Mouse (Mus musculus) MEL (cell line): ENCODE measurements around the gene Ube2o. TPM values are rescaled to one million over a fixed set of nuclear protein-coding genes. Genes with fewer than 3 reads are reported as not detected.

Source experiments
- DNase-seq: peaks from one replicate; pipeline ENCODE4 v3.0.0; 2011; ENCODE audit warnings: low read depth, low spot score
- H3K27ac ChIP-seq: 2 replicates; pipeline ENCODE4 v1.5.1; 2012; ENCODE audit warnings: low read depth, mild to moderate bottlenecking, control low read depth, low read length, moderate library complexity; ENCODE audit not compliant: control insufficient read depth
- H3K27me3 ChIP-seq, 2 experiments: fragments of 150-350 bp in 1 of 2; sonication (generic) in 1 of 2; 2 replicates each; pipeline ENCODE4 v1.6.1; 2012; ENCODE audit warnings: low read length in 2 of 2, mild to moderate bottlenecking in 2 of 2, improper control_type of control experiment in 1 of 2, moderate library complexity in 1 of 2; ENCODE audit not compliant: insufficient read depth in 2 of 2, control insufficient read depth in 1 of 2
- H3K36me3 ChIP-seq, 2 experiments: 2 replicates each; pipeline ENCODE4 v1.6.1; 2012 to 2014; ENCODE audit warnings: low read length in 2 of 2, improper control_type of control experiment in 1 of 2, inconsistent platforms in 1 of 2, mild to moderate bottlenecking in 1 of 2; ENCODE audit not compliant: insufficient read depth in 2 of 2, control insufficient read depth in 1 of 2
- H3K4me1 ChIP-seq, 2 experiments: fragments of 150-350 bp in 1 of 2; sonication (generic) in 1 of 2; 2 replicates each; pipeline ENCODE4 v1.6.1; 2012; ENCODE audit warnings: low read length in 2 of 2, improper control_type of control experiment in 1 of 2, mild to moderate bottlenecking in 1 of 2; ENCODE audit not compliant: insufficient read depth in 2 of 2, control insufficient read depth in 1 of 2
- H3K4me3 ChIP-seq, 2 experiments: fragments of 150-350 bp in 1 of 2; sonication (generic) in 1 of 2; 2 replicates each; pipeline ENCODE4 v1.5.1; 2012; ENCODE audit warnings: low read depth in 2 of 2, low read length in 2 of 2, mild to moderate bottlenecking in 2 of 2, moderate library complexity in 2 of 2, control low read depth in 1 of 2, improper control_type of control experiment in 1 of 2; ENCODE audit not compliant: control insufficient read depth in 1 of 2, insufficient read depth in 1 of 2
- H3K79me2 ChIP-seq: 2 replicates; pipeline ENCODE4 v1.6.1; 2012; ENCODE audit warnings: mild to moderate bottlenecking, low read length, moderate library complexity; ENCODE audit not compliant: control insufficient read depth, poor library complexity, insufficient read depth
- H3K9ac ChIP-seq: 2 replicates; pipeline ENCODE4 v1.6.1; 2012; ENCODE audit warnings: low read depth, mild to moderate bottlenecking, control low read depth, low read length, moderate library complexity; ENCODE audit not compliant: control insufficient read depth, poor library complexity, severe bottlenecking
- H3K9me3 ChIP-seq: fragments of 150-350 bp; sonication (generic); replicated peaks from 2 replicates; pipeline ENCODE4 v1.6.1; 2012; ENCODE audit warnings: mild to moderate bottlenecking, low read length, improper control_type of control experiment, moderate library complexity; ENCODE audit not compliant: insufficient read depth
- CHD2 ChIP-seq: IDR thresholded peaks from 2 replicates; pipeline ENCODE4 v1.6.1; 2011; ENCODE audit warnings: low read length, improper control_type of control experiment
- E2F4 ChIP-seq: IDR thresholded peaks from 2 replicates; pipeline ENCODE4 v1.6.1; 2011; ENCODE audit warnings: low read depth, low read length, improper control_type of control experiment, borderline replicate concordance
- ELF1 ChIP-seq: IDR thresholded peaks from 2 replicates; pipeline ENCODE4 v1.6.1; 2014; ENCODE audit warnings: low read depth, mild to moderate bottlenecking, inconsistent platforms, low read length, improper control_type of control experiment, moderate library complexity
- ETS1 ChIP-seq: IDR thresholded peaks from 2 replicates; pipeline ENCODE4 v1.6.1; 2012; ENCODE audit warnings: low read depth, mild to moderate bottlenecking, inconsistent platforms, low read length, improper control_type of control experiment, moderate library complexity
- HCFC1 ChIP-seq: IDR thresholded peaks from 2 replicates; pipeline ENCODE4 v1.6.1; 2012; ENCODE audit warnings: low read depth, mild to moderate bottlenecking, inconsistent platforms, low read length, improper control_type of control experiment, moderate library complexity
- JUND ChIP-seq: IDR thresholded peaks from 2 replicates; pipeline ENCODE4 v1.6.1; 2011; ENCODE audit warnings: low read depth, mild to moderate bottlenecking, improper control_type of control experiment, low read length
- KAT2A ChIP-seq: conservative IDR thresholded peaks from 2 replicates; pipeline ENCODE4 v1.6.1; 2012; ENCODE audit warnings: low read depth, low read length, improper control_type of control experiment, inconsistent platforms
- MAFK ChIP-seq: IDR thresholded peaks from 2 replicates; pipeline ENCODE4 v1.6.1; 2011; ENCODE audit warnings: low read depth, mild to moderate bottlenecking, low read length, improper control_type of control experiment, borderline replicate concordance
- MAZ ChIP-seq: IDR thresholded peaks from 2 replicates; pipeline ENCODE4 v1.6.1; 2012; ENCODE audit warnings: low read depth, mild to moderate bottlenecking, inconsistent platforms, low read length, improper control_type of control experiment
- MEF2A ChIP-seq: IDR thresholded peaks from 2 replicates; pipeline ENCODE4 v1.6.1; 2014; ENCODE audit warnings: low read depth, mild to moderate bottlenecking, inconsistent platforms, low read length, improper control_type of control experiment; ENCODE audit not compliant: poor library complexity, insufficient replicate concordance, severe bottlenecking; ENCODE audit errors: extremely low read depth
- MYB ChIP-seq: IDR thresholded peaks from 2 replicates; pipeline ENCODE4 v1.6.1; 2011; ENCODE audit warnings: mild to moderate bottlenecking, low read depth, low read length, improper control_type of control experiment
- NELFE ChIP-seq: IDR thresholded peaks from 2 replicates; pipeline ENCODE4 v1.6.1; 2011; ENCODE audit warnings: low read depth, low read length, improper control_type of control experiment
- NRF1 ChIP-seq: IDR thresholded peaks from 2 replicates; pipeline ENCODE4 v1.6.1; 2014; ENCODE audit warnings: low read depth, mild to moderate bottlenecking, inconsistent platforms, low read length, improper control_type of control experiment, moderate library complexity; ENCODE audit not compliant: poor library complexity, insufficient read depth, severe bottlenecking
- POLR2AphosphoS5 ChIP-seq: IDR thresholded peaks from 2 replicates; pipeline ENCODE4 v1.6.1; 2012; ENCODE audit warnings: low read depth, borderline replicate concordance, mild to moderate bottlenecking, inconsistent platforms, low read length, moderate library complexity, mixed read lengths
- TBP ChIP-seq: IDR thresholded peaks from 2 replicates; pipeline ENCODE4 v1.8.0; 2011; ENCODE audit warnings: low read depth, low read length, improper control_type of control experiment
- UBTF ChIP-seq: IDR thresholded peaks from 2 replicates; pipeline ENCODE4 v1.6.1; 2012; ENCODE audit warnings: low read depth, mild to moderate bottlenecking, inconsistent platforms, low read length, improper control_type of control experiment, moderate library complexity, borderline replicate concordance; ENCODE audit not compliant: insufficient read depth
- USF1 ChIP-seq: IDR thresholded peaks from 2 replicates; pipeline ENCODE4 v1.6.1; 2014; ENCODE audit warnings: low read depth, mild to moderate bottlenecking, inconsistent platforms, low read length, improper control_type of control experiment, moderate library complexity
- ZC3H11A ChIP-seq: IDR thresholded peaks from 2 replicates; pipeline ENCODE4 v1.6.1; 2012; ENCODE audit warnings: low read depth, mild to moderate bottlenecking, inconsistent platforms, low read length, improper control_type of control experiment
- polyA plus RNA-seq, 2 experiments: library from polyadenylated mRNA; stranded (reverse) in 1 of 2; unstranded in 1 of 2; fragments of >175 nt in 1 of 2; fragments of >200 nt in 1 of 2; gene quantifications; 2 replicates each; pipeline versions ENCODE4 v1.2.1 to v1.2.4; 2012; ENCODE audit warnings: low replicate concordance in 2 of 2, low read depth in 1 of 2; ENCODE audit not compliant: insufficient read length in 2 of 2, insufficient read depth in 1 of 2, missing spikeins in 1 of 2
- total RNA-seq: library from RNA; depleted of rRNA; stranded (reverse); fragments of 300-350 nt; gene quantifications from 2 replicates; pipeline ENCODE4 v1.2.3, GENCODE M21; 2012

Gene Ube2o
- total and polyA plus RNA-seq, 3 experiments, result 22.9 to 42.8 TPM; not detected in 1

DNA sequence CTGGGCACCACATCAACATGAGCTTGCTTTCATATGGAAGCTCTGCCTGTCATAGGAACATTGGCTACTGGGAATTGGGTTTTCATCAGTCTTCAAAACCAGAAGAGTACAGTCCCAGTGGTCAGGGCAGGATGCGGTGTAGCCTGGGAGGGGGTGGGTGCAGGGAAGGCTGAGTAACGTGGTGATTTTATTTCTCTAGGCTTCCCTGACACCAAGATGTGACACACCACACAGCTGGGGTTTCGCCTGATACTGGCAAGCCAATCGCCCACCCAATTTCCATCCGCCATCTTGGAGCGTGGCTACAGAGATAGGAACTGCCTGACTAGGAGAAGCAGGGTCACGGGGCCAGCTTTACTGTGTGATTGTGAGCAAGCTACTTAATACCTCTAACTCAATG lies 37.4 kb upstream of the Ube2o start:
- TF ChIP-seq TBP, result no peak
- TF ChIP-seq ELF1, result no peak
- TF ChIP-seq MAFK, result no peak
- TF ChIP-seq NRF1, result no peak
- no peak for TF ChIP-seq POLR2AphosphoS5
- no peak for TF ChIP-seq ZC3H11A
- no peak for TF ChIP-seq USF1
- no peak for TF ChIP-seq KAT2A
- TF ChIP-seq UBTF, result no peak
- TF ChIP-seq MAZ, result no peak
- no peak for TF ChIP-seq MEF2A
- TF ChIP-seq ETS1, result no peak
- no peak for TF ChIP-seq HCFC1
- TF ChIP-seq, all 39 proteins: peak for 0
- peaks cover 3% of the 10 kb centered on the region for H3K79me2 ChIP-seq
- DNase-seq, result no peak
- H3K27ac ChIP-seq, result no peak overlapping the region
- H3K4me3 ChIP-seq, result no peak overlapping the region
- peaks cover 22 to 69% of the 10 kb centered on the region in 2 experiments for H3K4me1 ChIP-seq
- no peak overlapping the region for H3K9ac ChIP-seq
- peaks cover 0 to 36% of the 10 kb centered on the region in 2 experiments; a peak in 2 of 4 replicates for H3K36me3 ChIP-seq
- H3K9me3 ChIP-seq, result no peaks in the 10 kb centered on the region
- no peaks in the 10 kb centered on the region for H3K27me3 ChIP-seq

DNA sequence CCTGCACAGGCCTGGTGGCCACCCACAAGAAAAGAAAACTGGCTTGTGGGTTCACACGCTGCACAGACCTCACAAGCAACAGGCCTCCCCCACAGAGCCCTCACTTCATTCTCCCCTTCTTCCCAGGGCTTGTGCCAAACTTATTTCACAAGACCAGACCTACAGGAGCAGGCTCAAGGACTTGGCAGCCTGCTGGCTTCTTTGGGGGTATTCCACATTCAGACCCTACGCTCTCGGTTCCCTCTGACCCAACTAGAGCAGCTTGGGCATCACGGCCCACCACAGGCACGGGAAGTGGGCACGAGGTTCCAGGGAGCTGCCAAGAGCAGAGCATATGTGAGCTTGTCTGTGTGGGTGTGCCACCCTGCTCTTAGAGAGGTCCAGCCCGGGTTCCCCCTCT lies 36.4 kb upstream of the Ube2o start:
- H3K4me1 ChIP-seq, result peaks cover 21 to 60% of the 10 kb centered on the region in 2 experiments
- H3K9me3 ChIP-seq, result no peaks in the 10 kb centered on the region
- H3K27ac ChIP-seq, result no peak overlapping the region
- peaks cover 0 to 36% of the 10 kb centered on the region in 2 experiments; a peak in 2 of 4 replicates for H3K36me3 ChIP-seq
- H3K4me3 ChIP-seq, result no peak overlapping the region
- no peak for TF ChIP-seq TBP
- TF ChIP-seq E2F4, result no peak
- TF ChIP-seq KAT2A, result no peak
- no peak for TF ChIP-seq JUND
- no peak for TF ChIP-seq MYB
- TF ChIP-seq UBTF, result no peak
- TF ChIP-seq CHD2, result no peak
- no peak for TF ChIP-seq NELFE
- DNase-seq, result no peak
- no peaks in the 10 kb centered on the region; the same call in 1 of the 2 replicates for H3K79me2 ChIP-seq
- H3K27me3 ChIP-seq, result no peaks in the 10 kb centered on the region
- H3K9ac ChIP-seq, result no peak overlapping the region
